Mouse (Mus musculus) thymus, postnatal 36 days (tissue): ENCODE data around the gene Rps4x.
A peak's percentile ranks its signal among the peaks of the same experiment; 100 is the strongest.

Experiments used
- DNase-seq, 2 experiments: peaks; one replicate each; pipeline ENCODE4 v3.0.0; 2022; ENCODE audit warnings: mixed read lengths in 2 of 2

The Rps4x gene

GRCm38 (mm10) chrX:102188712-102189497 is at the start of gene Rps4x:
TSS of gene Rps4x (minus strand) at chrX:102189394.
- DNase-seq = peak; percentile 79 to 81

GRCm38 (mm10) chrX:102219126-102219525 is 29.9 kb upstream of the Rps4x start:
- DNase-seq = peak; percentile 37 to 46

GRCm38 (mm10) chrX:102215356-102215755 is 26.2 kb upstream of the Rps4x start:
- DNase-seq = peak; percentile 17 to 44

- DNase-seq = no peak
These were observed 1.6 kb upstream of the Rps4x start for GRCm38 (mm10) chrX:102190840-102191239.

- no peak for DNase-seq
These were observed 387 bp upstream of the Rps4x start for GRCm38 (mm10) chrX:102189581-102189980.

- no peak for DNase-seq
These were observed 2.0 kb downstream of the Rps4x start for GRCm38 (mm10) chrX:102187023-102187699.

- no peak for DNase-seq
These were observed 6.6 kb downstream of the Rps4x start for GRCm38 (mm10) chrX:102182575-102182974.

- no peak for DNase-seq
These were observed 13.5 kb downstream of the Rps4x start for GRCm38 (mm10) chrX:102175538-102176287.

- DNase-seq = no peak
These were observed 18.3 kb downstream of the Rps4x start for GRCm38 (mm10) chrX:102170900-102171299.

- DNase-seq = no peak
These were observed 19.1 kb downstream of the Rps4x start for GRCm38 (mm10) chrX:102170135-102170534.

GRCm38 (mm10) chrX:102169724-102170123 is 19.5 kb downstream of the Rps4x start:
- no peak for DNase-seq

GRCm38 (mm10) chrX:102166986-102167385 is 22.2 kb downstream of the Rps4x start:
- no peak for DNase-seq

- no peak for DNase-seq
These were observed 22.7 kb downstream of the Rps4x start for GRCm38 (mm10) chrX:102166521-102166920.

- no peak for DNase-seq
These were observed 25.7 kb downstream of the Rps4x start for GRCm38 (mm10) chrX:102163529-102163928.

- no peak for DNase-seq
These were observed 26.1 kb downstream of the Rps4x start for GRCm38 (mm10) chrX:102163096-102163495.

GRCm38 (mm10) chrX:102160528-102160927 is 28.7 kb downstream of the Rps4x start:
- no peak for DNase-seq

- DNase-seq = peak; percentile 30 to 31
These were observed 29.4 kb downstream of the Rps4x start for GRCm38 (mm10) chrX:102159778-102160177.

GRCm38 (mm10) chrX:102157423-102157791 is 31.8 kb downstream of the Rps4x start:
- DNase-seq = no peak

GRCm38 (mm10) chrX:102156618-102157422 is 32.4 kb downstream of the Rps4x start, which contains the start of gene Ercc6l:
TSS of gene Ercc6l (minus strand) at chrX:102157091.
- DNase-seq = peak; percentile 86 to 93

GRCm38 (mm10) chrX:102141157-102141556 is 48.0 kb downstream of the Rps4x start:
- no peak for DNase-seq
